ENCODE assay signal across 30 mouse cellular contexts in the genomic region with DNA sequence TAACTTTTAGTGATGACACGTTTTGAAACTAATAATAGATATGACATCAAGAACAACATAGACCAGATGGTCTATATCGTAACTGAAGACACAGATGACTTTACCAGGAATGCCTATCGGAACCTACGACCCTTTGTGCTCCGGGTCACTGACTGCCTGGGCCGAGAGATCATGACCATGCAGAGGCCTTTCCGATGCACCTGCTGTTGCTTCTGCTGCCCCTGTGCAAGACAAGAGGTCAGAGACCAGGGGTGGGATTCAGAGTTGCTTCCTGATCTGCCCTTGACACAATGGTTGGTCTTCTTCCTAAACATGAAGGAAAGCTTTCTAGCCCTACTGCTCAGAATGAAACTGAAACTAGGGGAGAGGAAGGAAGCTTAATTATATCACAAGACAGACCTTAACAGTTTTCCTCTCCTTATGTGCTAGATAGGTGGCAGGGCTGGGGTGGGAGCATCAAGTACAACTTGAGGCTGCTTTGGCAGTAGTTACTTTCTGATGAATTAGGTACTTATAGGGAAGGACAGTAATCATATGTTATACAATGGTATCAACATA. TPM values are rescaled to one million over a fixed set of nuclear protein-coding genes. Genes with fewer than 3 reads are reported as not detected.
DNase-seq lines count a peak whose midpoint lies in the region; ATAC-seq lines count a peak whose summit lies in the region.
"Had no signal": no experiment of that assay in that cellular context is flagged by ENCODE, and none has a peak within 500 bp of the region (broad histone marks: within the 10 kb centered on the region; RNA-seq: fewer than 3 reads in every experiment).

No protein-coding gene starts in this region.

- H3K27ac ChIP-seq in heart, embryonic 12.5 days (ENCODE audit: poor library complexity, severe bottlenecking) = no peak overlapping the region
- no peak overlapping the region for H3K27ac ChIP-seq in midbrain, embryonic 15.5 days
- H3K27ac ChIP-seq: forebrain, embryonic 13.5 days; hindbrain, embryonic 12.5 days; hindbrain, postnatal 0 days; liver, embryonic 14.5 days; midbrain, embryonic 13.5 days; neural tube, embryonic 15.5 days; stomach, postnatal 0 days had no signal

- ATAC-seq in heart, embryonic 12.5 days (ENCODE audit: insufficient number of reproducible peaks, low FRiP score) = no peak
- ATAC-seq in granulocyte monocyte progenitor cell, adult 5-6 weeks (replicated peaks; ENCODE audit: poor library complexity, severe bottlenecking) = peak; percentile 61
- ATAC-seq in midbrain, embryonic 15.5 days (replicated peaks) = no peak
- ATAC-seq: activated CD4-positive, CD25-positive, alpha-beta regulatory T cell, adult 4 months; forebrain, embryonic 13.5 days; hindbrain, postnatal 0 days; intestine, postnatal 0 days; midbrain, embryonic 13.5 days had no signal

- H3K27me3 ChIP-seq in heart, embryonic 12.5 days (replicated peaks) = no peaks in the 10 kb centered on the region
- H3K27me3 ChIP-seq in megakaryocyte, embryonic 14.5 days (replicated peaks) = no peaks in the 10 kb centered on the region
- H3K27me3 ChIP-seq in midbrain, embryonic 15.5 days (replicated peaks) = no peaks in the 10 kb centered on the region
- H3K27me3 ChIP-seq: forebrain, embryonic 13.5 days; hindbrain, embryonic 12.5 days; midbrain, embryonic 13.5 days; neural tube, embryonic 15.5 days had no signal

- 73% methylated on average over 7 of the region's 7 CpGs for WGBS in heart, embryonic 12.5 days
- WGBS in midbrain, embryonic 15.5 days = 86% methylated on average over 7 of the region's 7 CpGs

- no peak overlapping the region for H3K4me3 ChIP-seq in heart, embryonic 12.5 days
- H3K4me3 ChIP-seq in megakaryocyte, embryonic 14.5 days (replicated peaks) = peak overlapping the region; percentile 69
- no peak overlapping the region for H3K4me3 ChIP-seq in midbrain, embryonic 15.5 days
- H3K4me3 ChIP-seq: forebrain, embryonic 13.5 days; hindbrain, embryonic 12.5 days; midbrain, embryonic 13.5 days; neural tube, embryonic 15.5 days had no signal

- no peaks in the 10 kb centered on the region for H3K9me3 ChIP-seq in heart, embryonic 12.5 days (replicated peaks)
- H3K9me3 ChIP-seq in megakaryocyte, embryonic 14.5 days = no peaks in the 10 kb centered on the region
- H3K9me3 ChIP-seq in midbrain, embryonic 15.5 days = no peaks in the 10 kb centered on the region
- H3K9me3 ChIP-seq: forebrain, embryonic 13.5 days; hindbrain, embryonic 12.5 days; midbrain, embryonic 13.5 days; neural tube, embryonic 15.5 days had no signal

- no peak overlapping the region for H3K4me2 ChIP-seq in heart, embryonic 12.5 days
- H3K4me2 ChIP-seq in midbrain, embryonic 15.5 days = no peak overlapping the region
- H3K4me2 ChIP-seq: forebrain, embryonic 13.5 days; hindbrain, embryonic 12.5 days; midbrain, embryonic 13.5 days; neural tube, embryonic 15.5 days had no signal

- H3K4me1 ChIP-seq in heart, embryonic 12.5 days (replicated peaks) = 0 out of 2 replicates have a peak, but pooled peaks cover 4% of the 10 kb centered on the region
- H3K4me1 ChIP-seq in megakaryocyte, embryonic 14.5 days = peaks cover 7% of the 10 kb centered on the region
- H3K4me1 ChIP-seq in midbrain, embryonic 15.5 days = no peaks in the 10 kb centered on the region
- H3K4me1 ChIP-seq: forebrain, embryonic 13.5 days; midbrain, embryonic 13.5 days; neural tube, embryonic 15.5 days had no signal

- H3K36me3 ChIP-seq in heart, embryonic 12.5 days = no peaks in the 10 kb centered on the region
- H3K36me3 ChIP-seq in megakaryocyte, embryonic 14.5 days (replicated peaks; ENCODE audit: low read length) = no peaks in the 10 kb centered on the region
- no peaks in the 10 kb centered on the region for H3K36me3 ChIP-seq in midbrain, embryonic 15.5 days (replicated peaks)
- H3K36me3 ChIP-seq: hindbrain, embryonic 12.5 days; midbrain, embryonic 13.5 days; neural tube, embryonic 15.5 days had no signal

- no peak overlapping the region for H3K9ac ChIP-seq in heart, embryonic 12.5 days
- H3K9ac ChIP-seq in midbrain, embryonic 15.5 days = no peak overlapping the region
- H3K9ac ChIP-seq: forebrain, embryonic 13.5 days; hindbrain, embryonic 12.5 days; liver, embryonic 14.5 days; midbrain, embryonic 13.5 days; neural tube, embryonic 15.5 days had no signal

- DNase-seq in heart, adult 11 months = peak; percentile 93
- DNase-seq in CD4-positive, CD25-positive, alpha-beta regulatory T cell, adult 2 months (ENCODE audit: low read depth, low spot score) = peak; percentile 1
- no peak for DNase-seq in thymus, postnatal 36 days
- no peak for DNase-seq in cerebellum, adult 8-10 months
- DNase-seq: adrenal gland, adult 2 months; adrenal gland, postnatal 36 days; cerebellum, adult 2 months; cerebellum, postnatal 36 days; gastrocnemius, postnatal 36 days; heart, postnatal 36 days; kidney, postnatal 10 days; liver; lung, adult 2 months; lung, postnatal 10 days; right cerebral cortex, postnatal 25 days; thymus, adult 18-20 months; thymus, postnatal 25 days had no signal

RNA-seq across cellular contexts. Expression of a gene that starts 27.6 kb away (rescaled TPM):
- polyA plus RNA-seq in heart, embryonic 12.5 days (2016; fragmentation: Nextera tagmentation; extraction: Ambion mirVana) = 2.9 and 3.9 TPM in 2 replicates
- total RNA-seq in granulocyte monocyte progenitor cell, adult 5-6 weeks (2014; fragmentation: Nextera tagmentation) = not detected in 2 replicates
- total RNA-seq in granulocyte monocyte progenitor cell, adult 5-6 weeks (2017) = 0.04 TPM in 1 of 2 replicates, not detected in the other
- 0.64 and 2.2 TPM in 2 replicates for polyA plus RNA-seq in megakaryocyte, embryonic 14.5 days (2012; ENCODE audit: insufficient read depth, low replicate concordance)
- polyA plus RNA-seq in midbrain, embryonic 15.5 days (2015; fragmentation: Nextera tagmentation; extraction: Ambion mirVana) = 0.97 and 1.2 TPM in 2 replicates

RNA-seq across cellular contexts. Expression of a gene that starts 57.2 kb away (rescaled TPM):
- polyA plus RNA-seq in heart, embryonic 12.5 days (2016; fragmentation: Nextera tagmentation; extraction: Ambion mirVana) = 47.1 and 48.6 TPM in 2 replicates
- total RNA-seq in granulocyte monocyte progenitor cell, adult 5-6 weeks (2014; fragmentation: Nextera tagmentation) = 0.45 and 2.1 TPM in 2 replicates
- total RNA-seq in granulocyte monocyte progenitor cell, adult 5-6 weeks (2017) = 1.3 and 1.9 TPM in 2 replicates
- polyA plus RNA-seq in megakaryocyte, embryonic 14.5 days (2012; ENCODE audit: insufficient read depth, low replicate concordance) = 1.6 and 2.2 TPM in 2 replicates
- 11.0 and 11.8 TPM in 2 replicates for polyA plus RNA-seq in midbrain, embryonic 15.5 days (2015; fragmentation: Nextera tagmentation; extraction: Ambion mirVana)

Comparison
In these comparisons a context has a peak if more than half of its experiments do, and no peak if none do; other contexts are left out.
1. DNase-seq: peak in heart, adult 11 months (single experiment) and CD4-positive, CD25-positive, alpha-beta regulatory T cell, adult 2 months (single experiment); none in thymus, postnatal 36 days (0 of 2) and cerebellum, adult 8-10 months (single experiment).